Mouse (Mus musculus) kidney, postnatal 36 days (tissue): ENCODE measurements at regions not wholly inside any gene's neighbourhood (a gene's known extent, or its start where the extent isn't known, plus 50 kb on each side); places are given as distances from the start of the nearest gene placed in this dataset.

ENCODE experiments used
- DNase-seq, 2 experiments: peaks; one replicate each; pipeline ENCODE4 v3.0.0; 2021 to 2022; ENCODE audit warnings: mixed read lengths in 2 of 2

DNA sequence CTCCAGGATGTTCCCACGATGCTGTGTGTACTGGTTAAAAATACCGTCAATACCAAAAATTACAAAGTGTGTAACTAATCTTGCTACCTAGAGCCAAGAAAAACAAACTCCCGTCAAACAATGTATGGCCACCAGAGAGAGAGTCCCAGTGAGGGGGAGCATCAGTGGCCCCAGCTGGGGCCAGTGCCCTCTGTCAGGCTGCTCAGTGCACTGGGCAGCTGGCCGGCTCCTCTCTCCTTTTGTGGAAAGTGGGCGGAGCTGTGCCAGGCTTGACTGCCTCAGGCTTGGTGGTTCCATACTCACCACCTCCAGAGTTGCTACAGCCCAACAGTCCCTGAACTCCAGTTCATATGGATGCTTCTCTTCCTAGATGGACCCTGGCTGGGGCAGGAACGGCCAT lies 53.8 kb upstream of the Sept5 start:
- DNase-seq = peak; percentile 36 to 72

DNA sequence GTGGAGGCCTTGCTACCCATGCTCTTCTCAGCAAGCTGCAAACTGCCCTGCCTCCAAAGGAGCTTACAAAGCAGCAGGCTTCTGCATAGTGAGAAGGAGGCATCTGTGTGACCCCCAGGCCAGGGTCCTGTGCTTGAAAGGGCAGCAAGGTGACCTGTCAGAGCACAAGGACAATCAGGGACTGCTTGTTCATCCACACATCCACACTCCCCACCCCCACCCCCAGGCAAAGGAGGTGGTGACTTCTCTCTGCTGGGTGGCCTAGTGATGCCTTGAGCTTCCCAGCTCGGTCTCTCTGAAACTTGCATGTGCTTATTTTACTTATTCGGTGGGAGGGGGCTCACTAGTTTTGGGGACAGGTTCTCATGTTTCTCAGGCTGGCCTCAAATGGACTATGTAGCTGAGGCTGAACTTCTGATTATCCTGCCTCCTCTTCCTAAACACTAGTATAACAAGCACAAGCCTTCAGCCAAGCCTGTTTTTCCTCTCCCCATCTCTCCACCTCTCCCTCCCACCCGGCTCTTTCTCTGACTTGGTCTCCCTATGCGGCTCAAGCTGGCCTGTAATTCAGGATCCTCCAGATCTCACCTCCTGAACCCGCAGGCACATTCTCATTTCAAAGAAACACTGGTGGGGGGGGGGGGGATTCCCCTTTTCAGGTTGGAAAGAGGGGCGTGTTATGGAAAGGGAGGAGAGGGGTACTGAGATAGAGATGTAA lies 56.4 kb upstream of the Sept5 start:
- no peak for DNase-seq

DNA sequence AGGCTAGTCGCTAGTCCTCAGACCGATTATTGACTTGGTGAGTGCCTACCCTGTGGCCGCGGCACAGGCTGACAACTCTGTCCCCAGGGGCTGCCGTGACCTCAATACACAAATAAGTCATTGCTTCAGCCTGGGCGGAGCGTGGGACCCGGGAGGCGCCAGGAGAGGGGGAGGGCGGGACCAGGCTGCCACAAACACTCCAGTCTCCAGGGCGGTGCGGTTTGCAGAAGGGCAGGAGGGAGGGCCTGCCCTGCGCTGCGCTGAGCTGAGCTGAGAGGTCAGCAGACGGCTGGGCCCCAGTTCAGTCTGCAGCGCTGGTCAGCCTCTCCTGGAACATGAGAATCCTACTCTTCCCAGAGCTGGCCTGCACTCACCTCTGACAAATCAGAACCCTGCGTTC lies 57.2 kb upstream of the Sept5 start:
- DNase-seq = peak; percentile 90 to 92

DNA sequence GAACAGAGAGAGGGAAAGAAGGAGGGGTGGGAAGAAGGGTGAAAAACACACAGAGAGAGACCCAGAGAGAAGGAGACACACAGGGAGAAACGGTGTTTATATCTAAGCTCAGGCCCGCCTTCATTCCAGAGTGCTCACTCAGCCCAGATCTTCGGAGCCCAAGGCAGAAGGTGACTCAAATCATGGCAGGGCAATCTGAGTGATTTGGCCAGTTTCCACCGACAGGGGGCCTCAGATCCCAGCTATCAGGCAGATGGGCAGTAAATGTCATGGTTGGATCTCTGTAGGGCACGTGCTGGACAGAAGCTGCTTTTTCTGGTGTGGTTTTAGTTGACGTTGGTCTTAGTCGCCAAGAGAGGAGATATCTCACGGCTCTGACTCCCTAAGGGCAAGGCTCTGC lies 57.6 kb upstream of the Sept5 start:
- DNase-seq = peak; percentile 67 to 83

- DNase-seq = no peak
Observed at GRCm38 (mm10) chr16:18695596-18695995, 65.8 kb upstream of the Sept5 start.

DNA sequence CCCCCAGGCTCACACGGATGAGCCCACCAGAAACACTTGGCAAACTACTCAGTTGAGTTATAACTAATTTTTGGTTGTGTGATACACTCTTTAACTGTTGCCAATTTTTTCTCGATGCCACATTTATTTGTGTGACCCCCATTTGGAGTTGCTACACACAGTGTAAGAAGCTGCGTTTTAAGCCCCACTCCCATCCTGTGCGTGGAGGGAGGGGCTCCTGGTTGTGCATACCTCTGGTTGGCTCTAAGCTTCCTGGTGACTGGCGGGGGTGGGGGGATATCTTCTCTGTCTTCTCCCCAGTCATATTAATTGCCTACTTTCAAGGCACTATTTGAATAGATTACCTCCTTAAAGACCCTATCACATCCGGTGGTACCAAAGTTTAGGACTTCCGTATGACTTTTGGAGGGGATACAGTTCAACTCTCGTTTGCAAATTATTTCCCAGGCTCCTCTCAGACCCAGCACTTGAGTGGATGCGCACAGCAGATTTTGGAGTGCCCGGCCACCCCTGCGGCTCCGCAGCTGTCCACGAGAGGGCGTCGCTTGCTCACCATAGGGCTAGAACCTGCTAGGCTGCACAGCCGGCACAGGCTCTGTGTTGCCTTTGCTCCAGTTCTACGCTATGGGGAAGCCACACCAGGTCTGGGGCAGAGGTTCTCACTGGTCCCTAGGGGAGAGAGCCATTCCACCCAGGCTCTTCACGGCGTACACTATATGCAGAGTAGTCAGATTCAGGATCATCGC lies 66.5 kb upstream of the Sept5 start:
- DNase-seq = peak; percentile 72 to 91

DNA sequence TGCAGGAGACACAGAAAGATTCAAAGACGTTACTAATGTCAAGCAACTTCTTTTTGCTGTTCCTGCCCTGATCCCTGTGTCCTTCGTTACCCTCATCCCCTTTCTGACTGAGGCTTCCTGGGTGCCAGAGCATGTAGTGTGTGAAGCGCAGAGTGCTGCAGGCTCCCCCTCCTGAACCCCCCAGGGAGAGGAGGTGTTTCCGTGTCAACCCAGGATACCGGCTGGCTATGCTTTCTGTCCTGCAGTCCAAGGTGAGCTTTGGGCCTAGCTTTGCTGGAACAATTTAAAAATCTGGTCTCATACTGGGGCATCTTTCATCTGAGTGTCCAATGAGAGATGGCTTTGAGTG lies 67.0 kb upstream of the Sept5 start:
- DNase-seq = no peak

DNA sequence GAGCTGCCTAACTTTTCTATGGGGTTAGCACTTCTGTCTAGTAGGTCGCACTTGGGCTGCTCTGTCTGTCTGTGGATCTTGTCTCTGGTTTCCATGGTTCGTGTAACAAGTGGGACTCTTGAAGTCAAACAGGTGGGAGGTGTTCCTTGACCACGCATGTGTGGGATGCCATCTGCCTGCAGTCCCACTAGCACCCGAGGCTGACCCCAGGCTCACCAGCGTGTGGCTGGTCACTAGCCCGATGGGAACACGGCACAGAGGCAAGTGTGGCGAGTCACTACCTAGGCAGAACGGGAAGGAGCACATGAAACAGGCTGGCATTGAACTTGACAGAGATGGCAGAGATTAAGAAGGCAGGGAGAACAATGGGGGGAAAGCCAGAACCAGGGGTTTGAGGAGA lies 72.5 kb upstream of the Cldn5 start:
- DNase-seq = no peak

DNA sequence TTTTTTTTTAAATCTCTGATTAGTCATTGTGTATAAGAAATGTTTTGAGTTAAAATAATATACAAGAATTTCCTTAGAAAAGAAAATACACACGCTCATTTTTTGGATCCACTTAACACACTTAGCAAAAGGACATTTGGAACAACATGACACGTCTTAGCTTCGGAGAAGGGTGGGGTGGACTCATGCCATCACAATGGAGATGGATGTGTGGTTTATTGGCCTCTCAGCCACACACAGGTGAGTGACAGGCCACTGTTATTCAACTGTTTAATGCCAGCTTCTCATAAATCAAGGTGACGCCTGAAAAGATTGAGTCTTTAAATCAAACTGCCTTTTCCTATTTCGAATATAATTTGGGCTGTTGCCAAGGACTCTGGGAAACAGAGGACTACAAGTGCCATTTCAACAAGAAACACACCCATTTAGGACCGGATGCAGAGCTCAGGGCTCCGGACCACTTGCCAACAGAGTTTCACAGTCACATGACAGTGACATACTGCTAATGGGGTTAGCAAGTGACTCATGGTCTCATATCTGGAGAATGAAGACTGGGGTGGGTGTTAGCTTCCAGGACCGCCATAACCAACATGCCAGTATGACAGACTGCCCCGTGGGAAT lies 71.5 kb upstream of the Cldn5 start:
- peak; percentile 40 to 82 for DNase-seq

- DNase-seq = no peak
Observed at GRCm38 (mm10) chr16:18711637-18712125, 65.0 kb upstream of the Cldn5 start.

DNA sequence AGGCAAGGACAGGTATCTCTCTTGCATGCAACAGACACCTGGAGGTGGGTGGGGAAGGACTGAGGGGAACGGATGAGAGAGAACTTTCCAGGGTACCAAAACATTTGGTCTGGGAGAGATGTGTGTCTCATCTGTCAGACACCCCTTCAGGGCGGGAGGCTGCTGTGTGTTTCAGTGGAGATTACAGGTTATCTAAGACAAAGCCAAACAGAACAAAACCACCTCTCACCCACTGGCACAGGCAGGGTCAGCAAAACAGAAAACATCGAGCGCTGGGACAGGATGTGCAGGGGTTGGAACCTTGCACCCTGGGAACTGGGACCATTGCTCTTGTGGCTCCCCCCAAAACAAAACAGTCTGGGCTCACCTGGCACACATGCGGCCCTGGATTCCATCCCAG lies 63.6 kb upstream of the Cldn5 start:
- DNase-seq = no peak

GRCm38 (mm10) chr16:18715381-18715780 lies 61.3 kb upstream of the Cldn5 start:
- peak; percentile 61 to 72 for DNase-seq

DNA sequence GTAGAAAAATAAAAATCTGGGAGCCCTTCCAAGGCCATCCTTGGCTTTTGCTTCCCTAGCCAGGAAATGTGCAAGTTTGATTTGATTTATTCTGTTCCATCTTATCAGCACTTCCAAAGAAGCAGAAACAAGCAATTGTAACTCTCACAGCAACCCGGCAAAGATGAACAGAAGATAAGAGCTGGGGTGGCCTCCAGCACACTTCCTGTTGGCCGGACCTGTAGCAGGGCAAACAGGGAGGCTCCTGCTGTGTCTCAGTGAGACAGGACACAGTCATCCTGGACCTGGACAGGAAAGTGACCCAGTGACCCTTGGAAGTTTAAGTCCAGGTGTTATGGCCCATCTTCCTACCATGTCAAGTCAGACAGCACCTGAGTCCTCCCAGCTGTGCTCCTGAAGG lies 58.6 kb upstream of the Cldn5 start:
- DNase-seq = peak; percentile 28 to 48

- no peak for DNase-seq
Observed at GRCm38 (mm10) chr16:18720433-18721233, 56.0 kb upstream of the Cldn5 start.

- DNase-seq = no peak
Observed at GRCm38 (mm10) chr16:18723186-18723843, 53.3 kb upstream of the Cldn5 start.

GRCm38 (mm10) chr16:18723874-18724273 lies 52.8 kb upstream of the Cldn5 start:
- no peak for DNase-seq

GRCm38 (mm10) chr16:18724706-18725105 lies 51.9 kb upstream of the Cldn5 start:
- no peak for DNase-seq
